Mouse (Mus musculus): ENCODE results near the gene 2310030G06Rik.
A peak's percentile ranks its signal among the peaks of the same experiment; 100 is the strongest.

2310030G06Rik gene

GRCm38 (mm10) chr9:50742261-50742660 lies 4.1 kb downstream of the 2310030G06Rik start:
- no peak for DNase-seq (ENCODE audit: low spot score)

- DNase-seq (ENCODE audit: low spot score): no peak
Observed at GRCm38 (mm10) chr9:50740867-50741784, 5.2 kb downstream of the 2310030G06Rik start.

GRCm38 (mm10) chr9:50738914-50739870 lies 7.1 kb downstream of the 2310030G06Rik start, which contains the start of gene Dixdc1:
TSS of gene Dixdc1 (minus strand) at chr9:50739517.
- peak; percentile 91 for DNase-seq (ENCODE audit: low spot score)

GRCm38 (mm10) chr9:50734989-50735388 lies 11.3 kb downstream of the 2310030G06Rik start:
- DNase-seq (ENCODE audit: low spot score): peak; percentile 35

GRCm38 (mm10) chr9:50732560-50732959 lies 13.8 kb downstream of the 2310030G06Rik start:
- no peak for DNase-seq (ENCODE audit: low spot score)

- DNase-seq (ENCODE audit: low spot score): no peak
Observed at GRCm38 (mm10) chr9:50729600-50729999, 16.7 kb downstream of the 2310030G06Rik start.

GRCm38 (mm10) chr9:50727925-50728651 lies 18.2 kb downstream of the 2310030G06Rik start:
- DNase-seq (ENCODE audit: low spot score): peak; percentile 34

GRCm38 (mm10) chr9:50727171-50727924 lies 19.0 kb downstream of the 2310030G06Rik start:
- DNase-seq (ENCODE audit: low spot score): no peak

GRCm38 (mm10) chr9:50725921-50726590 lies 20.3 kb downstream of the 2310030G06Rik start:
- DNase-seq (ENCODE audit: low spot score): no peak

- no peak for DNase-seq (ENCODE audit: low spot score)
Observed at GRCm38 (mm10) chr9:50724661-50725330, 21.5 kb downstream of the 2310030G06Rik start.

- DNase-seq (ENCODE audit: low spot score): no peak
Observed at GRCm38 (mm10) chr9:50724147-50724546, 22.2 kb downstream of the 2310030G06Rik start.

- peak; percentile 56 for DNase-seq (ENCODE audit: low spot score)
Observed at GRCm38 (mm10) chr9:50723406-50723805, 22.9 kb downstream of the 2310030G06Rik start.

- no peak for DNase-seq (ENCODE audit: low spot score)
Observed at GRCm38 (mm10) chr9:50722451-50722911, 23.9 kb downstream of the 2310030G06Rik start.

GRCm38 (mm10) chr9:50721061-50721460 lies 25.3 kb downstream of the 2310030G06Rik start:
- DNase-seq (ENCODE audit: low spot score): no peak

- DNase-seq (ENCODE audit: low spot score): no peak
Observed at GRCm38 (mm10) chr9:50718878-50719277, 27.5 kb downstream of the 2310030G06Rik start.

- DNase-seq (ENCODE audit: low spot score): no peak
Observed at GRCm38 (mm10) chr9:50714188-50714587, 32.1 kb downstream of the 2310030G06Rik start.

GRCm38 (mm10) chr9:50711337-50711736 lies 35.0 kb downstream of the 2310030G06Rik start:
- no peak for DNase-seq (ENCODE audit: low spot score)

GRCm38 (mm10) chr9:50709108-50709507 lies 37.2 kb downstream of the 2310030G06Rik start:
- no peak for DNase-seq (ENCODE audit: low spot score)

- no peak for DNase-seq (ENCODE audit: low spot score)
Observed at GRCm38 (mm10) chr9:50704907-50705306, 41.4 kb downstream of the 2310030G06Rik start.
